Mouse (Mus musculus): ENCODE results near the gene Taf5l.

GRCm38 (mm10) chr8:124011989-124012586 lies 9.1 kb downstream of the Taf5l start:
- TF ChIP-seq CTCF (IDR thresholded peaks at IDR 0.05; ENCODE audit: low read depth, low read length) (no peak), POLR2A (IDR thresholded peaks at IDR 0.05; ENCODE audit: borderline replicate concordance, low read depth, low read length) (no peak)

Data from bone marrow macrophage, adult 2 months (primary cell).